Mouse (Mus musculus): ENCODE results near the gene Lysmd1.

- no peak for TF ChIP-seq GATA1 (IDR thresholded peaks at IDR 0.05; ENCODE audit: borderline replicate concordance, low read length)
- no peak for TF ChIP-seq FLI1 (IDR thresholded peaks at IDR 0.05; ENCODE audit: low read length)
Measured at GRCm38 (mm10) chr3:95172526-95173255, 38.8 kb downstream of the Lysmd1 start.

Measured in megakaryocyte, embryonic 14.5 days (primary cell).